Mouse (Mus musculus) spleen, adult 2 months (tissue): ENCODE measurements around the gene Plekhg1. TPM values are rescaled to one million over a fixed set of nuclear protein-coding genes. Genes with fewer than 3 reads are reported as not detected.

Source experiments
- DNase-seq, 2 experiments: peaks; one replicate each; pipeline versions ENCODE4 v3.0.0 to v3.0.0-alpha.2; 2012 to 2021; ENCODE audit warnings: low spot score in 2 of 2, low read depth in 1 of 2
- H3K27ac ChIP-seq: fragments of 200-500 bp; 2 replicates; pipeline ENCODE4 v1.5.1; 2012; ENCODE audit warnings: low read length, inconsistent platforms; ENCODE audit not compliant: insufficient read depth
- H3K27me3 ChIP-seq: fragments of 200-500 bp; 2 replicates; pipeline ENCODE4 v1.6.1; 2012; ENCODE audit warnings: mild to moderate bottlenecking, moderate library complexity, low read length, inconsistent platforms; ENCODE audit not compliant: control insufficient read depth, insufficient read depth
- H3K36me3 ChIP-seq: fragments of 200-500 bp; 2 replicates; pipeline ENCODE4 v1.6.1; 2012; ENCODE audit warnings: mild to moderate bottlenecking, low read length, inconsistent platforms; ENCODE audit not compliant: control insufficient read depth, insufficient read depth
- H3K4me1 ChIP-seq: fragments of 200-500 bp; 2 replicates; pipeline ENCODE4 v1.6.1; 2011; ENCODE audit warnings: inconsistent platforms; ENCODE audit not compliant: control insufficient read depth, insufficient read depth, insufficient read length
- H3K4me3 ChIP-seq: fragments of 200-500 bp; 2 replicates; pipeline ENCODE4 v1.5.1; 2011; ENCODE audit warnings: mild to moderate bottlenecking, inconsistent platforms; ENCODE audit not compliant: insufficient read depth, insufficient read length; ENCODE audit errors: extremely low read depth
- CTCF ChIP-seq: fragments of 200-500 bp; IDR thresholded peaks from 2 replicates; pipeline ENCODE4 v1.5.1; 2011; ENCODE audit warnings: mild to moderate bottlenecking, inconsistent platforms; ENCODE audit not compliant: insufficient read depth, insufficient read length, insufficient replicate concordance; ENCODE audit errors: extremely low read depth
- POLR2A ChIP-seq: fragments of 200-500 bp; IDR thresholded peaks from 2 replicates; pipeline ENCODE4 v1.6.1; 2011; ENCODE audit warnings: low read depth, low read length, inconsistent platforms
- WGBS: fragments of 180-500 bp; shearing (Covaris S2); methylation state at CpG from one replicate; pipeline ENCODE4 v1.1.7; 2018; 5-methylcytosine and 5-hydroxymethylcytosine counted together
- polyA plus RNA-seq: library from polyadenylated mRNA; depleted of rRNA; stranded (reverse); fragments of >200 nt; gene quantifications from 2 replicates; pipeline ENCODE4 v1.2.3, GENCODE M21; 2012

Plekhg1 gene
- polyA plus RNA-seq, 1 experiment, result 2.0 TPM

DNA sequence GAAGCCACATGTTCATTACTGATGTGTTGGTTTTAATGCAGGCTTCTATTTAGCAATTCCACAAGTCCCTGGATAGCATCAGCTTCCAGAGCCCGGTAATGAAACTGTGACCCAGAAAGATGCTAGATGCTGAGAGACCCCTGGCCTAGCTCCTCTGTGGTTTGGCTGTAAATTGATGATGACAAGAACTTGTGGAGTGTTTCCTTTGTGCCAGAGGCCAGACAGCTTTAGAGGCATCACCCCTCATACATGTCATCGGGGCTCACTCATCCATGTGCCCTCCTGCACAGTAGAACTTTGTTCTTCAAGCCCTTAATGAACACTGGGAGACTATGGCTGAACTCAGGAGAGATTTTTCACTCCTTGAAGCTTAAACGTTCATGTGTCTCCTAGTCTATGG lies 165.6 kb downstream of the Plekhg1 start:
- H3K27ac ChIP-seq, result no peak overlapping the region
- no peaks in the 10 kb centered on the region for H3K4me1 ChIP-seq
- no peak overlapping the region for H3K4me3 ChIP-seq
- TF ChIP-seq CTCF, result no peak
- no peak for TF ChIP-seq POLR2A
- no peak for DNase-seq
- H3K27me3 ChIP-seq, result no peaks in the 10 kb centered on the region
- no peaks in the 10 kb centered on the region for H3K36me3 ChIP-seq
- 87% methylated on average over 3 of the region's 3 CpGs for WGBS

DNA sequence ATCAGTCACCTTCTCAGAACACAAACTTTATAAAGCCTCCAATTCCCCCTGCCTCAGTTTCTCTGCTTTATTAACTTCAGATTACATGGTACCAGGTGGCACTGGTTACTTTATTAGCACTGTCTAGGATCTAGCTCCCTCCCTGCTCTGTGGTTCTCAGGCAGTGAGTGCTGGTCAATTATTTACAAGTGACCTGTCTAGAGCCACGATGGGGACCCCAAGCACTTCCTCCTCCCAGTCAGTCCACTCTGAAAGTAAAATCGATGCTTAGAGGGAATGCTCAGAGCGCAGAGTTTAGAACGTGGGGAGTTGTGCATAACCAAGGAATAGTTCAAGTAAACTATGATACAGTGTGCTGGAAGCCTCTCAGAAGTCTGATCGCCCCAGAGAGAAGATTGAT lies 173.9 kb downstream of the Plekhg1 start:
- no peak overlapping the region for H3K27ac ChIP-seq
- H3K4me1 ChIP-seq, result no peaks in the 10 kb centered on the region
- WGBS, result 76% methylated on average over 5 of the region's 5 CpGs
- no peak overlapping the region for H3K4me3 ChIP-seq
- no peak for TF ChIP-seq POLR2A
- no peak for TF ChIP-seq CTCF
- no peaks in the 10 kb centered on the region for H3K36me3 ChIP-seq
- H3K27me3 ChIP-seq, result no peaks in the 10 kb centered on the region
- no peak for DNase-seq

DNA sequence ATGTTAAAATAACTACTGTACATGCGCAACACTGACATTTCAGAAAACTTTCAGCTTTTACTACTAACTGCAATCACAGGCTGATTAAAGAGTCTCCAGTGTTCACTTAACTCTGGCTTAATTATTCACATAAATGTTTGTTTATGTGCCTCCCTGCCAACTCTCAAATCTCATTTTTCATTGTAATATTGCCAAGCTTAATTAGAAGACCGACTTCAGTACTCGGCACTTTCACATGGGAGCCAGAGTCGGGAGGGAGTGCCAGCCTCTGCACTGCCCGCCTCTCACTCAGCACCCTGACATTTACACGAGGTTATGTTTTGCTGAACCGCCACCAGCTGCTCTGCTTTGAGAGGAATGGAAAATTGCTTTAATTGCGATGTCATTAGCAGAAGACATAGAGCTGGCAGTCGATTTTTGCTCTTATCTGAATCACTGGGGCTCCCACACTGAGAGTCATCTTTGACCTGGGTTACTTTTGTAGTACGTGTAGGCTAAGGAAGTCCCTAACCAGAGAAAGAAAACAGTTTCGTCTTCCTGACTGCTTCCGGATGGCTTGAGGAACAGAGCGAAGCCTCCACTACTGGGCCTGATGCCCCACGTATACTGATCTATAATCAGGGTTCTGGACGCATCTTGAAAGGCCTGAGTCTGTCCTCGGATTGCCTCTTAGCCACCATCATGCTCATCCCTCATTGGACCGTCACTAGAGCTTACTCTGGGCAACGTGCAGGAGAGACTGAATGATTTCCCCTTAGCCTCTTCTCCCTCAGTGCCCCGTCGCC lies 180.4 kb downstream of the Plekhg1 start:
- no peak overlapping the region for H3K27ac ChIP-seq
- H3K4me1 ChIP-seq, result no peaks in the 10 kb centered on the region
- no peaks in the 10 kb centered on the region for H3K36me3 ChIP-seq
- DNase-seq, result no peak
- no peak overlapping the region for H3K4me3 ChIP-seq
- no peaks in the 10 kb centered on the region for H3K27me3 ChIP-seq
- TF ChIP-seq CTCF (no peak), POLR2A (no peak)
- WGBS, result 84% methylated on average over 20 of the region's 20 CpGs

DNA sequence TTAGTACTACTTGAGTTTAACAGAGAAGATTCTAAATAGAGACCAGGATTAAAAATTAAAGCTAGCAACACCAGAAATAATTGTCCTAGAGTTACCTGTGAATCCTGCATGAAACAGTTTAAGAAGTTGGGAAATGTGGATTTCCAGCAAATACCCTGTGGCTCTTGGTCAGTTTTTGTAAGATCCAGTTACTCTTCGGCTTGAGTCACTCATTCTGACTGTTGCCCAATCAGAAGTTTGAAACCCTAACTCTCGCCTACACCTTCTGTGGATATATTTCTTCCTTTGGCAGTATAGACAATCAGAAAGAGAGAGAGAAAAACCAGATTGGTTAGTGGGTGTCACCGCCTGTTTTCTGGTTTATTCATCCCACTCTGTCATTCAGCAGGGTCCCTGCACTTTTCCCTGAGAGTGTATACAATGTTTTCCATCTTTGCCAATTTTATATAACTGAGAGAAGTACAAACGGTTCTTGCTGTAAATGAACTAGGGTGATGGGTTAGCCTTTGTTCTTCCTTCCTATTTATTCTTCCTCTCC lies 187.9 kb downstream of the Plekhg1 start:
- WGBS, result 88% methylated on average over 4 of the region's 4 CpGs
- Histone ChIP-seq H3K36me3 (no peaks in the 10 kb centered on the region), H3K27ac (no peak overlapping the region), H3K27me3 (no peaks in the 10 kb centered on the region), H3K4me3 (no peak overlapping the region), H3K4me1 (no peaks in the 10 kb centered on the region)
- DNase-seq, result no peak
- TF ChIP-seq CTCF, result no peak
- no peak for TF ChIP-seq POLR2A

DNA sequence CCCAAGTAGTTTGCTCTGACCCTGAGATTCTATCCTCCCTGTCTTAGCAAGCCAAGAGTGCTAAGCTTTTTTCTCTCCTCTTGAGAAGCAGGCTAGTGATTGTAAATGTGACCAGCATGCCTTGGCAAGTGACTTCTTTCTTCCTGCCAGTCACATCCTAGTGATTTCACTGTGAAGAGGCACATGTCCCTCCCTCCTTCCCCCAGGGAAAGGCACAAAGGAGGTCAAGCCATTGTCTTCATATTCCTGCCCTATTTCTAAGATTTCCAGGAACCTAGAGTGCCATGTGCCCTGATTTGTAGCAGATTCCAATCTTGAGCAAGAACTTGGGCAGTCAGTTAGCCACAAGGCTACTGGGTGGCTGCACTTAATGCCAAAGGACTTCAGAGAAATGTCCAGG lies 191.7 kb downstream of the Plekhg1 start:
- no peak overlapping the region for H3K27ac ChIP-seq
- H3K36me3 ChIP-seq, result no peaks in the 10 kb centered on the region
- no peaks in the 10 kb centered on the region for H3K27me3 ChIP-seq
- H3K4me3 ChIP-seq, result no peak overlapping the region
- TF ChIP-seq POLR2A, result no peak
- TF ChIP-seq CTCF, result no peak
- H3K4me1 ChIP-seq, result no peaks in the 10 kb centered on the region
- DNase-seq, result no peak

DNA sequence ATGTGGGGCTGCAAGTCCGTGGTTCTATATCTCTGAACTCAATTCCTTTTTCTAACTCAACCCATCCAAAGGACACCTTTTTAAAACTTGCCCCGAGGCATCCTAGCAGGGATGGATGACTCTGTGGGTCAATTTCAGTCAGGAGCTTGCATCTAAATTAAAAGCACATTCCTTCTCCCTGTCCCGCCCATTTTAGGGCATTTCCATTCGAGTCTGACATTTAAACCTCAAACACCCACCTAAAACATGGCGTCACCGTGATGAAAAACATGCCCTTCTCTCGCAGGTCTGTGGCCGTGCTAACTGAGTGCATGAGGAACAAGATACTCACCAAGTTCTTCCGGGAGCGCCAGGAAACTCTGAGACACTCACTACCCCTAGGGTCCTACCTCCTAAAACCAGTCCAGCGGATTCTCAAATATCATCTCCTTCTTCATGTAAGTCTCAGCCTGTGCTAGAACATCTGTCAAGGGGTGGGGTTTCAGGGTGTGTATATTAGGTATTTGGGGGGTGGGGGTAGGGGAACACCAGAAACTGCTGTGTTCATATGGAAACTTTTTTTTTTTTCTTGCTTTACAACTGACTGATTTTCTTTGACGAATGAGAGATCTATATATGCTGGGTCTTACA lies 193.3 kb downstream of the Plekhg1 start:
- TF ChIP-seq CTCF, result no peak
- no peak for TF ChIP-seq POLR2A
- Histone ChIP-seq H3K4me3 (no peak overlapping the region), H3K27ac (no peak overlapping the region), H3K27me3 (no peaks in the 10 kb centered on the region), H3K4me1 (no peaks in the 10 kb centered on the region), H3K36me3 (no peaks in the 10 kb centered on the region)
- WGBS, result 81% methylated on average over 12 of the region's 12 CpGs
- no peak for DNase-seq

DNA sequence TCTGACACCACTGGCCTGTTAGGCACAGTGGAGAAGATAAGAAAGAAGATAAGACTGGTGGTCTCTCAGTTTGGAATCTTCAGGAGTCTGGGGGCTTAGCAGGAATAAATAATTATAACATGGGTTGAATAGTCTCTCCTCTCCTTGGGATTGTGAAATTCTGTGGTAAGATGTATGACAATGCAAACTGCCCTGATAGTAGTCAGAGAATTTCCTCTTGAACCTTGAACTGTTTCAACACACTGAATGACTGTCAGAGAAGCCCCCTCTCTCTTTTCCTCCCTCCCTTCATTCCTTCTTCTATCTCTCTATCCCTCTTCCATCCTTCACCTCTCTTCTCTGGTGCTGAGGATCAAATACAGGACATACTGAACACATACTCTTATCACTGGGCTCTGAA lies 196.7 kb downstream of the Plekhg1 start:
- DNase-seq, result no peak
- Histone ChIP-seq H3K4me3 (no peak overlapping the region), H3K4me1 (no peaks in the 10 kb centered on the region), H3K36me3 (no peaks in the 10 kb centered on the region), H3K27ac (no peak overlapping the region), H3K27me3 (no peaks in the 10 kb centered on the region)
- TF ChIP-seq POLR2A (no peak), CTCF (no peak)
